Comparison of ENCODE assay signal across 15 mouse cellular contexts in the genomic region with DNA sequence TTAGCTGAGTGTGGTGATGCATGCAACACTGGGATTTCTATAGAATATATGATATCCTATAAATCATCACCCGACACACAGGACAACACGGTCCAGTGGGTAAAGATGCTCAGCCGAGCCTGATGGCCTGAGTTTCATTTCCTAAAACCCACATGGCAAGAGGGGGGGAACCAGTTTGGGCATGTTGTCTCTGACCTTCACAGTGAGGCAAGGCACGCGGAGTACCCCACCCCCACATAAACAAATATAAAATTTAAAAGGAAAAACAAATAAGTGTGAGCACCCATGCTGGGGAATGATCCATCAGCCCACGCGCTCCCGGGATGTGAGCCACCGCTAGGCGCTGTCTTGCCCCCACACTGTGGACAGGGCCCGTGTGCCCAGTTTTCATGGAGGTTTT. TPM values are rescaled to one million over a fixed set of nuclear protein-coding genes. Genes with fewer than 3 reads are reported as not detected.
"Had no signal": no experiment of that assay in that cellular context is flagged by ENCODE, and none has a peak within 500 bp of the region (broad histone marks: within the 10 kb centered on the region; RNA-seq: fewer than 3 reads in every experiment).

No protein-coding gene starts in this region.

- H3K4me2 ChIP-seq: limb, embryonic 12.5 days; lung, embryonic 15.5 days; midbrain, embryonic 13.5 days had no signal

- H3K27ac ChIP-seq: limb, embryonic 12.5 days; liver, embryonic 14.5 days; lung, embryonic 15.5 days; midbrain, embryonic 13.5 days had no signal

- H3K27me3 ChIP-seq: limb, embryonic 12.5 days; lung, embryonic 15.5 days; midbrain, embryonic 13.5 days had no signal

- H3K36me3 ChIP-seq: midbrain, embryonic 13.5 days had no signal

- H3K4me3 ChIP-seq: limb, embryonic 12.5 days; lung, embryonic 15.5 days; midbrain, embryonic 13.5 days had no signal

- H3K9ac ChIP-seq: limb, embryonic 12.5 days; liver, embryonic 14.5 days; lung, embryonic 15.5 days; midbrain, embryonic 13.5 days had no signal

- DNase-seq: kidney, adult 11 months; kidney, postnatal 14 days; layer of hippocampus, postnatal 36 days; right cerebral cortex, adult 18-20 months; right cerebral cortex, postnatal 4 days; spleen, adult 18-20 months; thymus, adult 18-20 months; thymus, postnatal 14 days had no signal

- H3K9me3 ChIP-seq: limb, embryonic 12.5 days; lung, embryonic 15.5 days; midbrain, embryonic 13.5 days had no signal

- ATAC-seq: midbrain, embryonic 13.5 days had no signal

RNA-seq across cellular contexts. Expression of a gene that starts 28.3 kb away (rescaled TPM):
- total RNA-seq: layer of hippocampus, postnatal 36 days; left cerebral cortex, adult 8-10 months; left cerebral cortex, postnatal 36 days; midbrain, postnatal 0 days had no signal
